Mouse (Mus musculus) heart, postnatal 0 days (tissue): ENCODE data around the gene Itga1.

Experiments
- CTCF ChIP-seq: IDR thresholded peaks from 2 replicates; pipeline ENCODE4 v1.5.1; 2016; ENCODE audit warnings: antibody characterized with exemption, control low read depth, low read depth
- EP300 ChIP-seq: IDR thresholded peaks from 2 replicates; pipeline ENCODE4 v1.6.1; 2016; ENCODE audit warnings: antibody characterized with exemption, low read depth

GRCm38 (mm10) chr13:115131381-115131780, 29.6 kb upstream of the Itga1 start:
- TF ChIP-seq CTCF (no peak), EP300 (no peak)
